In genomic region chr15:6334664-6335206, GRCm38 (mm10) we compare ENCODE assay signal across 30 mouse cellular contexts. TPM values are rescaled to one million over a fixed set of nuclear protein-coding genes. Genes with fewer than 3 reads are reported as not detected.
DNase-seq lines count a peak whose midpoint lies in the region; ATAC-seq and TF ChIP-seq lines count a peak whose summit lies in the region.
"Had no signal": no experiment of that assay in that cellular context is flagged by ENCODE, and none has a peak within 500 bp of the region (broad histone marks: within the 10 kb centered on the region; RNA-seq: fewer than 3 reads in every experiment).

No protein-coding gene starts in this region.

- TF ChIP-seq EP300 in MEL (IDR thresholded peaks at IDR 0.05; ENCODE audit: low read depth in 1 of 2, low read length in 2 of 2) = no peak

- no peaks in the 10 kb centered on the region for H3K27me3 ChIP-seq in heart, embryonic 12.5 days (replicated peaks)
- H3K27me3 ChIP-seq in heart, embryonic 11.5 days (ENCODE audit: control insufficient read depth, insufficient read depth, low read length) = no peaks in the 10 kb centered on the region
- H3K27me3 ChIP-seq in MEL (ENCODE audit: control insufficient read depth in 1 of 2, insufficient read depth in 2 of 2, low read length in 2 of 2) = no peaks in the 10 kb centered on the region
- no peaks in the 10 kb centered on the region for H3K27me3 ChIP-seq in kidney, embryonic 14.5 days (ENCODE audit: control insufficient read depth, insufficient read depth, low read length)
- H3K27me3 ChIP-seq: embryonic facial prominence, embryonic 15.5 days; forebrain, embryonic 12.5 days; hindbrain, embryonic 13.5 days; limb, embryonic 15.5 days; neural tube, embryonic 12.5 days had no signal

- peaks cover 4% of the 10 kb centered on the region for H3K4me1 ChIP-seq in heart, embryonic 12.5 days (replicated peaks)
- no peaks in the 10 kb centered on the region for H3K4me1 ChIP-seq in heart, embryonic 11.5 days (ENCODE audit: control insufficient read depth, insufficient read depth, low read length)
- peaks cover 0 to 5% of the 10 kb centered on the region in 2 experiments; a peak in 1 of 4 replicates for H3K4me1 ChIP-seq in MEL (ENCODE audit: control insufficient read depth in 1 of 2, insufficient read depth in 2 of 2, low read length in 2 of 2)
- H3K4me1 ChIP-seq in kidney, embryonic 14.5 days (ENCODE audit: control insufficient read depth, insufficient read depth, low read length) = no peaks in the 10 kb centered on the region
- H3K4me1 ChIP-seq: forebrain, embryonic 12.5 days; hindbrain, embryonic 13.5 days; limb, embryonic 10.5 days; limb, embryonic 15.5 days; midbrain, embryonic 10.5 days; neural tube, embryonic 12.5 days had no signal

- H3K9ac ChIP-seq in heart, embryonic 12.5 days = no peak overlapping the region
- H3K9ac ChIP-seq in heart, embryonic 11.5 days (ENCODE audit: low read depth, low read length) = no peak overlapping the region
- no peak overlapping the region for H3K9ac ChIP-seq in MEL (ENCODE audit: control insufficient read depth, low read depth, low read length, poor library complexity, severe bottlenecking)
- H3K9ac ChIP-seq in kidney, embryonic 14.5 days (ENCODE audit: low read depth, low read length) = no peak overlapping the region
- H3K9ac ChIP-seq: embryonic facial prominence, embryonic 15.5 days; forebrain, embryonic 12.5 days; forebrain, postnatal 0 days; hindbrain, embryonic 13.5 days; limb, embryonic 15.5 days; neural tube, embryonic 12.5 days had no signal

- H3K36me3 ChIP-seq in heart, embryonic 12.5 days = no peaks in the 10 kb centered on the region
- H3K36me3 ChIP-seq in heart, embryonic 11.5 days (ENCODE audit: control insufficient read depth, insufficient read depth, low read length) = no peaks in the 10 kb centered on the region
- H3K36me3 ChIP-seq in MEL (ENCODE audit: control insufficient read depth in 1 of 2, insufficient read depth in 2 of 2, low read length in 2 of 2) = no peaks in the 10 kb centered on the region
- H3K36me3 ChIP-seq in kidney, embryonic 14.5 days (ENCODE audit: control insufficient read depth, insufficient read depth, low read length) = no peaks in the 10 kb centered on the region
- H3K36me3 ChIP-seq: embryonic facial prominence, embryonic 10.5 days; embryonic facial prominence, embryonic 15.5 days; forebrain, embryonic 12.5 days; hindbrain, embryonic 13.5 days; limb, embryonic 10.5 days; limb, embryonic 15.5 days; midbrain, embryonic 10.5 days; neural tube, embryonic 12.5 days had no signal

- H3K4me2 ChIP-seq in heart, embryonic 12.5 days = no peak overlapping the region
- no peak overlapping the region for H3K4me2 ChIP-seq in heart, embryonic 11.5 days
- no peak overlapping the region for H3K4me2 ChIP-seq in kidney, embryonic 14.5 days (replicated peaks; ENCODE audit: low read depth, low read length)
- H3K4me2 ChIP-seq: embryonic facial prominence, embryonic 15.5 days; forebrain, embryonic 12.5 days; hindbrain, embryonic 13.5 days; limb, embryonic 15.5 days; neural tube, embryonic 12.5 days had no signal

- no peak for TF ChIP-seq POLR2A in MEL (IDR thresholded peaks at IDR 0.05; ENCODE audit: control insufficient read depth in 1 of 2, insufficient read depth in 1 of 2, low read depth in 1 of 2, low read length in 2 of 2, poor library complexity in 1 of 2)

- 65% methylated on average over 1 of the region's 1 CpGs for WGBS in heart, embryonic 12.5 days
- WGBS in heart, embryonic 11.5 days (ENCODE audit: insufficient replicate concordance) = 65% methylated on average over 1 of the region's 1 CpGs
- WGBS in kidney, embryonic 14.5 days = 74% methylated on average over 1 of the region's 1 CpGs

- H3K4me3 ChIP-seq in heart, embryonic 12.5 days = no peak overlapping the region
- no peak overlapping the region for H3K4me3 ChIP-seq in heart, embryonic 11.5 days (ENCODE audit: low read depth, low read length)
- H3K4me3 ChIP-seq in MEL (ENCODE audit: control insufficient read depth in 1 of 2, insufficient read depth in 1 of 2, low read depth in 2 of 2, low read length in 2 of 2) = no peak overlapping the region
- no peak overlapping the region for H3K4me3 ChIP-seq in kidney, embryonic 14.5 days (ENCODE audit: low read length)
- H3K4me3 ChIP-seq: embryonic facial prominence, embryonic 10.5 days; embryonic facial prominence, embryonic 15.5 days; forebrain, embryonic 12.5 days; hindbrain, embryonic 13.5 days; limb, embryonic 10.5 days; limb, embryonic 15.5 days; midbrain, embryonic 10.5 days; myocyte; neural tube, embryonic 12.5 days had no signal

- H3K9me3 ChIP-seq in heart, embryonic 12.5 days (replicated peaks) = no peaks in the 10 kb centered on the region
- H3K9me3 ChIP-seq in heart, embryonic 11.5 days (replicated peaks; ENCODE audit: control insufficient read depth, low read length) = no peaks in the 10 kb centered on the region
- no peaks in the 10 kb centered on the region for H3K9me3 ChIP-seq in MEL (replicated peaks; ENCODE audit: insufficient read depth, low read length)
- no peaks in the 10 kb centered on the region for H3K9me3 ChIP-seq in kidney, embryonic 14.5 days (ENCODE audit: control insufficient read depth, low read length)
- H3K9me3 ChIP-seq: embryonic facial prominence, embryonic 10.5 days; embryonic facial prominence, embryonic 15.5 days; forebrain, embryonic 12.5 days; hindbrain, embryonic 13.5 days; limb, embryonic 10.5 days; limb, embryonic 15.5 days; midbrain, embryonic 10.5 days; neural tube, embryonic 12.5 days had no signal

- no peak for TF ChIP-seq RAD21 in MEL (IDR thresholded peaks at IDR 0.05; ENCODE audit: low read depth, low read length)

- peak overlapping the region; percentile 27; the same call in 1 of the 2 replicates for H3K27ac ChIP-seq in heart, embryonic 12.5 days (ENCODE audit: poor library complexity, severe bottlenecking)
- H3K27ac ChIP-seq in heart, embryonic 11.5 days (ENCODE audit: low read depth, low read length) = no peak overlapping the region
- no peak overlapping the region for H3K27ac ChIP-seq in MEL (ENCODE audit: control insufficient read depth, low read depth, low read length)
- no peak overlapping the region for H3K27ac ChIP-seq in kidney, embryonic 14.5 days (ENCODE audit: low read depth, low read length)
- H3K27ac ChIP-seq: embryonic facial prominence, embryonic 10.5 days; embryonic facial prominence, embryonic 15.5 days; forebrain, embryonic 12.5 days; hindbrain, embryonic 13.5 days; kidney, postnatal 0 days; limb, embryonic 10.5 days; limb, embryonic 15.5 days; midbrain, embryonic 10.5 days; neural tube, embryonic 12.5 days had no signal

- H3K79me2 ChIP-seq in MEL (ENCODE audit: control insufficient read depth, insufficient read depth, low read length, poor library complexity) = no peaks in the 10 kb centered on the region

- DNase-seq in 416B (ENCODE audit: low read depth) = peak; percentile 78
- peak; percentile 26 for DNase-seq in MEL (ENCODE audit: low read depth, low spot score)
- DNase-seq in spleen, postnatal 14 days (ENCODE audit: low spot score in 2 of 2) = no peak
- DNase-seq in ovary, postnatal 10 days (ENCODE audit: low spot score) = no peak
- DNase-seq: adrenal gland, postnatal 25 days; B cell, adult 2 months; cerebellum, adult 2 months; cerebellum, postnatal 14 days; forebrain, postnatal 0 days; gastrocnemius, postnatal 14 days; heart, postnatal 36 days; kidney, adult 11 months; kidney, postnatal 4 days; layer of hippocampus, postnatal 36 days; lung, postnatal 4 days; thymus, postnatal 4 days had no signal

- no peak for TF ChIP-seq CTCF in MEL (IDR thresholded peaks at IDR 0.05 in 2 of 3, conservative IDR thresholded peaks at IDR 0.05 in 1 of 3; ENCODE audit: control insufficient read depth in 1 of 3, insufficient read depth in 1 of 3, low read depth in 2 of 3, low read length in 3 of 3, poor library complexity in 1 of 3, severe bottlenecking in 1 of 3)

- ATAC-seq in heart, embryonic 12.5 days (ENCODE audit: insufficient number of reproducible peaks, low FRiP score) = no peak
- no peak for ATAC-seq in heart, embryonic 11.5 days (replicated peaks; ENCODE audit: insufficient number of reproducible peaks, low FRiP score, low TSS enrichment)
- ATAC-seq in granulocyte monocyte progenitor cell, adult 5-6 weeks (replicated peaks; ENCODE audit: poor library complexity, severe bottlenecking) = peak; percentile 89
- no peak for ATAC-seq in kidney, embryonic 14.5 days (ENCODE audit: low FRiP score, low TSS enrichment)
- ATAC-seq: forebrain, postnatal 0 days had no signal

TF ChIP-seq in MEL, 35 proteins besides CTCF, POLR2A, EP300 and RAD21:
- no peak for TF ChIP-seq MEF2A (IDR thresholded peaks at IDR 0.05; ENCODE audit: extremely low read depth, insufficient replicate concordance, low read depth, low read length, poor library complexity, severe bottlenecking)
- TF ChIP-seq ZNF384 (IDR thresholded peaks at IDR 0.05; ENCODE audit: low read depth, low read length) = no peak
- no peak for TF ChIP-seq TAL1 (IDR thresholded peaks at IDR 0.05; ENCODE audit: low read length)
- no peak for TF ChIP-seq USF2 (IDR thresholded peaks at IDR 0.05; ENCODE audit: borderline replicate concordance in 1 of 2, insufficient read depth in 1 of 2, low read depth in 1 of 2, low read length in 2 of 2)
- TF ChIP-seq MAZ (IDR thresholded peaks at IDR 0.05; ENCODE audit: low read depth, low read length) = no peak
- TF ChIP-seq ETS1 (IDR thresholded peaks at IDR 0.05; ENCODE audit: low read depth, low read length) = no peak

RNA-seq across cellular contexts. Expression of gene Dab2, which starts 35.1 kb away (rescaled TPM):
- polyA plus RNA-seq in heart, embryonic 12.5 days (2016; fragmentation: Nextera tagmentation; extraction: Ambion mirVana) = 47.1 and 52.3 TPM in 2 replicates
- polyA plus RNA-seq in heart, embryonic 11.5 days (2014; fragmentation: Nextera tagmentation; extraction: Ambion mirVana) = 46.0 and 52.2 TPM in 2 replicates
- total RNA-seq in MEL (2012; rRNA removed) = not detected in 2 replicates
- not detected for polyA plus RNA-seq in MEL (2012; ENCODE audit: insufficient read depth in 1 of 2, insufficient read length in 2 of 2, low read depth in 1 of 2, low replicate concordance in 2 of 2, missing spikeins in 1 of 2)
- total RNA-seq in granulocyte monocyte progenitor cell, adult 5-6 weeks (2014; fragmentation: Nextera tagmentation) = 1.7 and 5.2 TPM in 2 replicates
- 0.90 and 1.1 TPM in 2 replicates for total RNA-seq in granulocyte monocyte progenitor cell, adult 5-6 weeks (2017)
- polyA plus RNA-seq in kidney, embryonic 14.5 days (2014; fragmentation: Nextera tagmentation; extraction: Ambion mirVana) = 35.0 and 64.2 TPM in 2 replicates

Comparison
In these comparisons a context has a peak if more than half of its experiments do, and no peak if none do; other contexts are left out.
1. DNase-seq: peak in 416B (single experiment) and MEL (single experiment); none in spleen, postnatal 14 days (0 of 2) and ovary, postnatal 10 days (single experiment).
2. RNA of gene Dab2, which starts 35.1 kb away (polyA plus RNA-seq): 35.0 to 64.2 TPM in kidney, embryonic 14.5 days, 47.1 to 52.3 TPM in heart, embryonic 12.5 days and 46.0 to 52.2 TPM in heart, embryonic 11.5 days; not detected in MEL; every median in the first group is over 10 times any median in the second.